Mouse (Mus musculus) c-Kit-positive CD71-positive TER-119-positive erythroid progenitor cells, embryonic 14.5 days (primary cell): ENCODE measurements around the gene Zfp90.
A peak's percentile ranks its signal among the peaks of the same experiment; 100 is the strongest.
"Not testable (repeated sequence)": the region's sequence is repeated elsewhere in the genome, so short reads cannot be mapped to it uniquely, and the experiment has no call there.

Source experiments
- DNase-seq: peaks from one replicate; pipeline ENCODE4 v3.0.0-alpha.2; 2013; ENCODE audit warnings: low spot score

Gene Zfp90

GRCm38 (mm10) chr8:106415182-106415971 is at the start of gene Zfp90:
Gene Zfp90, plus strand, starts transcription at chr8:106415327.
- DNase-seq = peak; percentile 71

- DNase-seq = peak; percentile 3
These were observed 46.6 kb upstream of the Zfp90 start for GRCm38 (mm10) chr8:106368501-106368900.

- no peak for DNase-seq
These were observed 46.1 kb upstream of the Zfp90 start for GRCm38 (mm10) chr8:106369069-106369468.

GRCm38 (mm10) chr8:106375957-106376356 is 39.2 kb upstream of the Zfp90 start:
- DNase-seq = no peak

GRCm38 (mm10) chr8:106376862-106377261 is 38.3 kb upstream of the Zfp90 start:
- no peak for DNase-seq

- DNase-seq = no peak
These were observed 36.6 kb upstream of the Zfp90 start for GRCm38 (mm10) chr8:106378501-106379048.

- no peak for DNase-seq
These were observed 35.8 kb upstream of the Zfp90 start for GRCm38 (mm10) chr8:106379357-106379756.

GRCm38 (mm10) chr8:106381026-106381425 is 34.1 kb upstream of the Zfp90 start:
- DNase-seq = no peak

- DNase-seq = no peak
These were observed 27.2 kb upstream of the Zfp90 start for GRCm38 (mm10) chr8:106387801-106388415.

GRCm38 (mm10) chr8:106394493-106394892 is 20.6 kb upstream of the Zfp90 start:
- DNase-seq = no peak

- DNase-seq = no peak
These were observed 15.4 kb upstream of the Zfp90 start for GRCm38 (mm10) chr8:106399694-106400093.

- no peak for DNase-seq
These were observed 14.9 kb upstream of the Zfp90 start for GRCm38 (mm10) chr8:106400181-106400580.

- peak; percentile 24 for DNase-seq
These were observed 11.7 kb upstream of the Zfp90 start for GRCm38 (mm10) chr8:106403246-106403933.

GRCm38 (mm10) chr8:106404825-106405224 is 10.3 kb upstream of the Zfp90 start:
- DNase-seq = no peak

- DNase-seq = no peak
These were observed 9.3 kb upstream of the Zfp90 start for GRCm38 (mm10) chr8:106405810-106406209.

GRCm38 (mm10) chr8:106410055-106410454 is 5.1 kb upstream of the Zfp90 start:
- no peak for DNase-seq

GRCm38 (mm10) chr8:106410564-106410963 is 4.6 kb upstream of the Zfp90 start:
- DNase-seq = no peak

- DNase-seq = peak; percentile 60
These were observed 3.2 kb upstream of the Zfp90 start for GRCm38 (mm10) chr8:106411783-106412451.

GRCm38 (mm10) chr8:106417692-106418091 is 2.6 kb downstream of the Zfp90 start:
- no peak for DNase-seq

GRCm38 (mm10) chr8:106431088-106431487 is 16.0 kb downstream of the Zfp90 start:
- no peak for DNase-seq

GRCm38 (mm10) chr8:106431952-106432351 is 16.8 kb downstream of the Zfp90 start:
- not testable (repeated sequence) for DNase-seq

- peak; percentile 48 for DNase-seq
These were observed 17.9 kb downstream of the Zfp90 start for GRCm38 (mm10) chr8:106432954-106433570.
